ENCODE assay signal across 19 mouse cellular contexts in the genomic region with DNA sequence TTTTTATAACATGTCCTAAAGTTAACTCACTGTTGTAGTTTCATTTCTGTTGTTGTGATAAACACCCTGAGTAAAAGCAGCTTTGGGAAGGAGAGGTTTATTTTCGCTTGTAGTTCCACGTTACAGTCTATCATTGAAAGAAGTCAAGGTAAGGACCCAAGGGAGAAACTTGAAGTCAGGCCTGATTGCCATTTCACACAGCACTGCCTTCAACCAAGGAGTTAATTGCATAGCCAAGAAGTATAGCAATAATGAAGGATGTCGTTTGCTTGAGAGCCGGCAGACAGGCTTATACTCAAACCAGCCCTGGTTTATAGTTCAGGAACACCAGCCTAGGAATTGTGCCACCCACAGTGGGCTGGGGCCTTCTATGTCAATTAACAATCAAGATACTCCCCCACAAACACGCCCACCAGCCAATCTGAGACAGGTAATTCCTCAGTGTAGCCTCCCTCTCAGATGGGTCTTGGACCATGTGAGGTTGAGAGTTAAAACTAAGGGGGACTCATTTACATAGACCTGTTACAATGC.
"Had no signal": no experiment of that assay in that cellular context is flagged by ENCODE, and none has a peak within 500 bp of the region (broad histone marks: within the 10 kb centered on the region; RNA-seq: fewer than 3 reads in every experiment).

No protein-coding gene starts in this region.

- H3K36me3 ChIP-seq: limb, embryonic 10.5 days; limb, embryonic 13.5 days; liver, embryonic 13.5 days; midbrain, embryonic 10.5 days; midbrain, embryonic 13.5 days; neural tube, embryonic 13.5 days; stomach, embryonic 15.5 days had no signal

- H3K27me3 ChIP-seq: limb, embryonic 13.5 days; liver, embryonic 13.5 days; megakaryocyte, embryonic 14.5 days; midbrain, embryonic 13.5 days; neural tube, embryonic 13.5 days; stomach, embryonic 15.5 days had no signal

- H3K27ac ChIP-seq: limb, embryonic 10.5 days; limb, embryonic 13.5 days; liver, embryonic 13.5 days; midbrain, embryonic 10.5 days; midbrain, embryonic 13.5 days; neural tube, embryonic 13.5 days; stomach, embryonic 15.5 days had no signal

- H3K4me1 ChIP-seq: limb, embryonic 10.5 days; limb, embryonic 13.5 days; liver, embryonic 13.5 days; midbrain, embryonic 10.5 days; midbrain, embryonic 13.5 days; neural tube, embryonic 13.5 days; stomach, embryonic 15.5 days had no signal

- DNase-seq: kidney, adult 18-20 months; kidney, adult 9 months; kidney, postnatal 14 days; kidney, postnatal 4 days; liver; liver, embryonic 13.5 days; lung, embryonic 14.5 days; retina, postnatal 1 day; right cerebral cortex, postnatal 25 days; spleen, adult 18-20 months; thymus, postnatal 25 days had no signal

- H3K4me3 ChIP-seq: limb, embryonic 10.5 days; limb, embryonic 13.5 days; liver, embryonic 13.5 days; megakaryocyte, embryonic 14.5 days; midbrain, embryonic 10.5 days; midbrain, embryonic 13.5 days; myocyte; neural tube, embryonic 13.5 days; stomach, embryonic 15.5 days had no signal
